Mouse (Mus musculus) heart, embryonic 16.5 days (tissue): ENCODE measurements around the gene Colca2. TPM values are rescaled to one million over a fixed set of nuclear protein-coding genes. Genes with fewer than 3 reads are reported as not detected.

Source experiments
- ATAC-seq: fragments of 200-750 bp; cut with Nextera tagmentation; replicated peaks from 2 replicates; pipeline ENCODE4 v1.8.0; 2017; ENCODE audit warnings: moderate number of reproducible peaks; ENCODE audit not compliant: insufficient read depth, low FRiP score; ENCODE audit errors: extremely low read depth
- H3K27ac ChIP-seq: fragments of 300-500 bp; sonication (generic); 2 replicates; pipeline ENCODE4 v1.5.1; 2014; ENCODE audit warnings: mild to moderate bottlenecking, low read length, control low read depth, moderate library complexity
- H3K27me3 ChIP-seq: fragments of 300-500 bp; sonication (generic); 2 replicates; pipeline ENCODE4 v1.6.1; 2014; ENCODE audit warnings: low read length, mixed read lengths; ENCODE audit not compliant: control insufficient read depth, insufficient read depth
- H3K36me3 ChIP-seq: fragments of 300-500 bp; sonication (generic); 2 replicates; pipeline ENCODE4 v1.6.1; 2014; ENCODE audit not compliant: control insufficient read depth, insufficient read depth
- H3K4me1 ChIP-seq: fragments of 300-500 bp; sonication (generic); 2 replicates; pipeline ENCODE4 v1.6.1; 2014; ENCODE audit warnings: low read length, mixed read lengths; ENCODE audit not compliant: control insufficient read depth, insufficient read depth
- H3K4me2 ChIP-seq: fragments of 300-500 bp; sonication (generic); 2 replicates; pipeline ENCODE4 v1.6.1; 2014; ENCODE audit warnings: low read depth, mild to moderate bottlenecking, control low read depth, low read length
- H3K4me3 ChIP-seq: fragments of 300-500 bp; sonication (generic); 2 replicates; pipeline ENCODE4 v1.5.1; 2014; ENCODE audit warnings: mild to moderate bottlenecking, control low read depth, low read length
- H3K9ac ChIP-seq: fragments of 300-500 bp; sonication (generic); 2 replicates; pipeline ENCODE4 v1.6.1; 2014; ENCODE audit warnings: low read length, control low read depth
- H3K9me3 ChIP-seq: fragments of 300-500 bp; sonication (generic); replicated peaks from 2 replicates; pipeline ENCODE4 v1.6.1; 2016; ENCODE audit warnings: low read length; ENCODE audit not compliant: control insufficient read depth
- WGBS: fragments of 180-500 bp; shearing (Covaris S2); extraction: QIAGEN DNeasy Blood & Tissue Kit; methylation state at CpG from one replicate; pipeline ENCODE4 v1.1.7; 2014; 5-methylcytosine and 5-hydroxymethylcytosine counted together
- polyA plus RNA-seq: library from polyadenylated mRNA; unstranded; fragments of >200 nt; fragmentation: Nextera tagmentation; extraction: Ambion mirVana; gene quantifications from 2 replicates; pipeline ENCODE4 v1.2.1, GENCODE M21; 2015

Gene Colca2
- polyA plus RNA-seq, 1 experiment from 2014 or later = 5.2 TPM

DNA sequence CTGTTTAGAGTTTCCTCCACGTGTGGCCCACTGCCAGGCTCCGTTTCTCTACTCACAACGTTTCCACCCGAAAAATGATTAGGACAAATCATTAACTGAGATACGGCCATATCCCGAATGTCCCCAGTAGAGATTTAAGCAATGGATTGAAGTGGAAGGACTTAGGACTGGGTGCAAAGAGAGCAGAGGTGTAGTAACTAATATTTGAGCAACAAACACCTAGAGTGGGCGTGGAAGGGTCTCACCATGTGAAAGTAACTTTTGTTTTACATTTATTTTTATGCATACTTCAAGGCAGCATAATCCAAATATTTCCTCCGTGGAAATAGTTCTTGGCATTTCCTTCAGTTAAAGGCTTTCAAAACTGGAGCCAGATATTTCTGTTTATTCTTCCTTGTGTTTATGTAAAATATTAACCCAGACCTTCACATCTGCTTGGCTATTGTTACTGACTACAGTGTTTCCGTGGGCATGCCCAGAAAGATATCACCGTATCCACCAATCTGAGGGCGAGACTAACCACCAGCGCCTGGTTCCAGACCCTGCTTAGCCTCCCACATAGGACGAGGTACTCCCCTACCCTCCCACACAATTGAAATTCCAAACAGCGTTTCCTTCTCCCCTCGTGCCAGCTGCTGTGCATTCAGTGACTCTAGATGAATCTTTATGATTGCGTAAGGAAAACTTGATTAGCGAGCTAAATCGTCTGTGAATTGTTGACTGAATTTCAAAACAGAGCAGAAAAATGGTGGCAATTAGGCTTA, 34.4 kb upstream of the Colca2 start:
- no peak overlapping the region for H3K4me2 ChIP-seq
- H3K27me3 ChIP-seq = no peaks in the 10 kb centered on the region
- WGBS = 58% methylated on average over 18 of the region's 18 CpGs
- H3K4me3 ChIP-seq = no peak overlapping the region
- H3K27ac ChIP-seq = no peak overlapping the region
- H3K36me3 ChIP-seq = no peaks in the 10 kb centered on the region
- no peak overlapping the region for H3K9ac ChIP-seq
- no peaks in the 10 kb centered on the region for H3K4me1 ChIP-seq
- no peaks in the 10 kb centered on the region for H3K9me3 ChIP-seq
- no peak for ATAC-seq

DNA sequence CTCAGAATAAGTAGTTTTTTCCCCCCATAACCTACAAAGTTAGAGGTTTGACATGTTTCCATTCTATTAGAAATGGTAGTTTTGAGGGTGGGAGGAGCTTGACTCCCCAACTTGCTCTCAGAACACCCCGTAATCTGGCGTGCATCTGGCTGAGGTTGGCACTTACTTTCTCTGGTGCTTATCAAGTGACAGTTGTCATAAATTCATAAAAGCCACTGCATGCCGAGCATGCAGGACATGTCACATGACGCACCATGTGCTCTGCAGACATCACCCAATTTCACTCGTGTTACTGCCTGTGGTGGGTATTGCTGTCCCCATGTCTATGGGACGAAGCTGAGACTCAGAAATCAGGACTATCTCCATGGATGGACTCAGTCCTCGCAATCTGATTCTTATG, 32.1 kb upstream of the Colca2 start:
- Histone ChIP-seq H3K27me3 (no peaks in the 10 kb centered on the region), H3K4me2 (no peak overlapping the region), H3K4me1 (no peaks in the 10 kb centered on the region), H3K4me3 (no peak overlapping the region), H3K9ac (no peak overlapping the region), H3K9me3 (no peaks in the 10 kb centered on the region), H3K27ac (no peak overlapping the region), H3K36me3 (no peaks in the 10 kb centered on the region)
- WGBS = 70% methylated on average over 7 of the region's 7 CpGs
- no peak for ATAC-seq

DNA sequence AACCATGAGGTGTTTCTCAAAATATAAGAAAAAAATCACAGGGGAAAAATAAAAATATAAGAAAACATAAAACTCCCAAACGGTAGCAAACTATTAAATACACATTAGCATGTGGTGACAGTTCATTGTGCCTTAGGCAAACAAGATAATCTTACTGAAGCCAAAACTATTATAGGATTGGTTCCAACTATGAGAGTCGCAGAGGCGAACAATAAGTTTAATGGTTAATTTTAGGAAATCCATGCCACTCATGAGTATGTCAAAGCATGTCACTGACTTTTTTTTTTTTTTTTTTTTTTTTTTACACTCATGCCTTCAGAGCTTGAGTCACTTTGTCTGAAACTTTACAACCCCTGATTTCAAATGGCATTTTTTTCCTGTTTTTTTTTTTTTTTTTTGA, 28.0 kb upstream of the Colca2 start:
- Histone ChIP-seq H3K4me3 (no peak overlapping the region), H3K27me3 (no peaks in the 10 kb centered on the region), H3K4me1 (no peaks in the 10 kb centered on the region), H3K4me2 (no peak overlapping the region), H3K36me3 (no peaks in the 10 kb centered on the region), H3K9me3 (no peaks in the 10 kb centered on the region), H3K9ac (no peak overlapping the region), H3K27ac (no peak overlapping the region)
- ATAC-seq = no peak
- WGBS = 85% methylated on average over 3 of the region's 3 CpGs

DNA sequence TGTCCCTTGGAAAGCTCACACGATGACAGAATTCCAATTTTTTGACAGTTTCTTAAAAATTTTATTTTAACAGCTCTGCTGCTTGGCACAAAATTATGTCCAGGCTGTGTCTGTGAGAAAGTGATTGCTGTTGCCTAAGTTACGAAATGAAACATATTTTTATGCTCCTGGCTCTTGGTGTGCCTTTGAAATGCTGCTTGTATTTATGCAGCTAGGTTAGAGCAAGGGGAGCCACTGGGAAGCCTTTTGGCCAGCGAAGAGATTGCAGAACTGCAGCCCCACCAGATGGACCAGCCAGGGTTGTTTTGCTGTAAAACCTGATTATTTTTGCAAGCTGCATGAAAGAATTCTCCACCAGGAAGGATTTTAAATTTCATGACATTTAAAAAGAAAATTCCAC, 26.8 kb upstream of the Colca2 start:
- H3K9me3 ChIP-seq = no peaks in the 10 kb centered on the region
- no peak overlapping the region for H3K9ac ChIP-seq
- H3K4me3 ChIP-seq = no peak overlapping the region
- no peak overlapping the region for H3K27ac ChIP-seq
- no peaks in the 10 kb centered on the region for H3K4me1 ChIP-seq
- ATAC-seq = no peak
- H3K4me2 ChIP-seq = no peak overlapping the region
- H3K36me3 ChIP-seq = no peaks in the 10 kb centered on the region
- 69% methylated on average over 3 of the region's 3 CpGs for WGBS
- no peaks in the 10 kb centered on the region for H3K27me3 ChIP-seq

DNA sequence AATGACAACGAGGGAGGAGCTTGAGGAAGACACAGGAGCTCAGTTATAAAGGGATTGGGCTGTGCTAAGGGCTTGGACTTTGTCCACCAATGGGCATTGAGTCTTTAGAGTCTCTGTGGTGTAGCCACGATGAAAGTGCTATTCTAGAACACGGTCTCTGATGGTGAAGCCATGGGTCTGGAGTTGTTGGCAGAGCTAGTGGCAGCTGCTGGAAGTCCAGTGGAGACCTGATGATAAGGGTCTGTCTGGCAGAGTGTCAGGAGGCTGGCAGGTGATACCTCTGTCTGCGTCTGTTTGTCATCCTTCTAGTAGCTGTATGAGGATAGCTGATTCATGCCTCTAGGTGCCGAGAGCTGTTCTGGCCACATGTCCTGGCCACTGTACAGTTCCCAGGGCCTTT, 25.6 kb upstream of the Colca2 start:
- Histone ChIP-seq H3K4me1 (no peaks in the 10 kb centered on the region), H3K9ac (no peak overlapping the region), H3K27me3 (no peaks in the 10 kb centered on the region), H3K4me2 (no peak overlapping the region), H3K9me3 (no peaks in the 10 kb centered on the region), H3K4me3 (no peak overlapping the region), H3K27ac (no peak overlapping the region), H3K36me3 (no peaks in the 10 kb centered on the region)
- no peak for ATAC-seq
- WGBS = 42% methylated on average over 5 of the region's 5 CpGs

DNA sequence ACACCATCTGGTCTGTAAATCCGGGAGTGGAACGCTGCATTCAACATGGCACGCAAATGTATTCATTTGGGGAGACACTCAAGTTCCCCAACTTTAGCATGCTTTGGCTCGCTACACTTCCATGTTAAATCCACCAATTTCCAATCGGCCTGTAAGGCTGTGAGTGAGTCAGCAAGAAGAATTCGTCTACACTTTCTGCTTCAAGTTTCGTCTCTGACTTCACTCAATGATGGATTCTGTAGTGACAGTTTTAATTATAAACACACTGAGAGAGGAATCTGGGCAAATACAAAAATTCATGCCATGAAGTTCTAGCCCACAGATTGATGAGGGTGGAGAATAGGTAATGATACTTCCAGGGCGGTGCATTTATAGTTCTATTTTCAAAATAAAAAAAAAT, 15.2 kb upstream of the Colca2 start:
- no peak for ATAC-seq
- no peak overlapping the region for H3K4me3 ChIP-seq
- H3K27me3 ChIP-seq = no peaks in the 10 kb centered on the region
- H3K4me2 ChIP-seq = no peak overlapping the region
- H3K9me3 ChIP-seq = peaks cover 8% of the 10 kb centered on the region; the same call in 1 of the 2 replicates
- no peaks in the 10 kb centered on the region for H3K36me3 ChIP-seq
- H3K4me1 ChIP-seq = no peaks in the 10 kb centered on the region
- no peak overlapping the region for H3K9ac ChIP-seq
- WGBS = 61% methylated on average over 8 of the region's 8 CpGs
- H3K27ac ChIP-seq = no peak overlapping the region

DNA sequence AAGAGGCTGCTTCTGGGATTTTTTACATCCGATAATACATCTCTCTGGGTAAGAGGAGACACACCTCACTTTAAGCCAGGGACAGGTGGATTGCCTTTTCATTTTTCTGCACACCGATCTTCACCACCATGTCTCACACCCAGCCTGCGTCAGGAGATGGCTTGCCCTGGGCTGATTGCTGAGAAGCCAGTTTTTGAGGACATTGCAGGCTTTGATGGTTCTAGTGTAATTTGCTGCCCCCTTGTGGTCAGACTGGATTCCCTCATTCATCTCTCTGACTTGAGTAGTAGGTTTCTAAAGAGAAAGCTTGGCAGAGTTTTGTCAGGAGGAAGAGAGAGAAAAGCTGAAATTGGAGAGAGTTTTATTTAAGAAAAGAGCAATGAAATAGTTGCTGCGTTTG, 14.3 kb upstream of the Colca2 start:
- WGBS = 28% methylated on average over 4 of the region's 4 CpGs
- ATAC-seq = no peak
- Histone ChIP-seq H3K4me3 (no peak overlapping the region), H3K9ac (no peak overlapping the region), H3K4me1 (no peaks in the 10 kb centered on the region), H3K27me3 (no peaks in the 10 kb centered on the region), H3K36me3 (no peaks in the 10 kb centered on the region), H3K27ac (no peak overlapping the region), H3K9me3 (no peaks in the 10 kb centered on the region), H3K4me2 (no peak overlapping the region)

DNA sequence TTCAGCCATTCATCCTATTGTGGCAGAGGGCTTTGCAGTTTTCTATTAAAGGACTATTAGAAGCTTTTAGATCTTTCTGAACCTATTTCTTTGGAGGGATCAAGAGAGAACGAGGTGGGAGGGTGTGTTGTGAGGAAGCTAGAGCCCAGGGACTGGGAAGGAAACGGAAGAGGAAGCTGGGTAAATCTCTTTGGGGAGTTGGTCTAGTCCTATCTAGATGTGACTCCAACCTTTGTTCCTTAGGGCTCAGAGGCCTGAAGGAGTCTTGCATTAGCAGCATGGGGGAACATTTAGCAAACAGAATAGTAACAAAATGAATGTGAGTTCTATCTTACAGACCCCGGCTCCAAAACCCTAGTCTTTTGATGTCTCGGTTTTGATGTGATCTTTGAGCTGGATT, 12.6 kb upstream of the Colca2 start:
- Histone ChIP-seq H3K27me3 (no peaks in the 10 kb centered on the region), H3K4me3 (no peak overlapping the region), H3K27ac (no peak overlapping the region), H3K36me3 (no peaks in the 10 kb centered on the region), H3K4me1 (no peaks in the 10 kb centered on the region), H3K4me2 (no peak overlapping the region), H3K9me3 (no peaks in the 10 kb centered on the region), H3K9ac (no peak overlapping the region)
- ATAC-seq = no peak
- 71% methylated on average over 4 of the region's 4 CpGs for WGBS

DNA sequence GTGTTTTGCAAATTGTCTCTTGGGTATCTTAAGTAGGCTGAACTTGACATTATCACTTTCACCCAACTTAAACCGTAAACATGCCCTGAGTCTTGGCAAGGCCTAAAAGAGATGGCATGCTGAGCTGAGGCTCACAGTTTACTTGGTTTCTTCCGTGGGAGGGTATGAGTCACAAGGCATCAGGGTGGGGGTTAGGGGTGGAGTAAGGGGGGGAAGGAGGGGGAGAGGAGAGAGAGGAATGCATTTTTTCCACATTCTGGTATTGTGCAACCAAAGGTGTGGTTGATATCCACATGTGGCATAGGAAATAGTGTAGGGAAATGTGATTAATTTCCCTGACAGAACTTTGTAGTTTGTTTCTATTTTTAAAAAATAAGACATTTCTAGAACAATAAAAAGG, 7.7 kb upstream of the Colca2 start:
- Histone ChIP-seq H3K9me3 (no peaks in the 10 kb centered on the region), H3K4me1 (no peaks in the 10 kb centered on the region), H3K27ac (no peak overlapping the region), H3K4me2 (no peak overlapping the region), H3K4me3 (no peak overlapping the region), H3K36me3 (no peaks in the 10 kb centered on the region), H3K27me3 (no peaks in the 10 kb centered on the region), H3K9ac (no peak overlapping the region)
- 29% methylated on average over 2 of the region's 2 CpGs for WGBS
- no peak for ATAC-seq
